16 mouse cellular contexts compared by ENCODE assay signal in the genomic region with DNA sequence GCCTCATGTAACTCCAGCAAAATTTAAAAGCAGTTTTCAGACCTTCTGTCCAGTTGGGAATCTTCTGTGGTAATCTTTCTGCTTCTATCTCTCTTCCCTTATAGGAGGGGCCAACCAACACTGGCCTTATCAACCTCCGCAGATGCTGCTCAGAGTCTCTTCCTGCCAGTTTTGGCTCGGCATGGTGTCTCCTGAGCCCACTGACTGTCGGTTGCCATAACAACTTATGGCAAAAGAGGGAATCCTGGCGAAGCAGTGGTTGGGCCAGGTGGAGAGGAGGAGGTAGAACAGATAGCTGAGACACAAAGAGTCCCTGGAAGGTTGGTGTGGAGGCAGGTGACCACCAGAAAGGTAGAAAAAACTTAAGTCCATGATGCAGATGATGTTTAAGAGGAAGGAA.
DNase-seq lines count a peak whose midpoint lies in the region; ATAC-seq and TF ChIP-seq lines count a peak whose summit lies in the region.
"Had no signal": no experiment of that assay in that cellular context is flagged by ENCODE, and none has a peak within 500 bp of the region (broad histone marks: within the 10 kb centered on the region; RNA-seq: fewer than 3 reads in every experiment).

No protein-coding gene starts in this region.

- TF ChIP-seq CTCF in liver, embryonic 14.5 days (IDR thresholded peaks at IDR 0.05; ENCODE audit: low read depth): no peak

- ATAC-seq in liver, embryonic 14.5 days (ENCODE audit: insufficient read depth): peak; percentile 74; the same call in 1 of the 2 replicates
- ATAC-seq: forebrain, embryonic 13.5 days had no signal

- H3K27me3 ChIP-seq in liver, embryonic 14.5 days (ENCODE audit: control insufficient read depth, insufficient read depth, low read length): no peaks in the 10 kb centered on the region
- H3K27me3 ChIP-seq: embryonic facial prominence, embryonic 12.5 days; forebrain, embryonic 13.5 days; megakaryocyte, embryonic 14.5 days had no signal

- H3K27ac ChIP-seq in liver, embryonic 14.5 days: no peak overlapping the region
- H3K27ac ChIP-seq: embryonic facial prominence, embryonic 12.5 days; forebrain, embryonic 13.5 days had no signal

- no peaks in the 10 kb centered on the region for H3K36me3 ChIP-seq in liver, embryonic 14.5 days (replicated peaks; ENCODE audit: control insufficient read depth, insufficient read depth, low read depth)
- H3K36me3 ChIP-seq: embryonic facial prominence, embryonic 12.5 days had no signal

- H3K4me1 ChIP-seq in liver, embryonic 14.5 days (replicated peaks; ENCODE audit: control insufficient read depth in 2 of 2, insufficient read depth in 2 of 2, low read length in 1 of 2): peaks cover 0 to 2% of the 10 kb centered on the region in 2 experiments; a peak in 1 of 4 replicates
- H3K4me1 ChIP-seq: embryonic facial prominence, embryonic 12.5 days; forebrain, embryonic 13.5 days; megakaryocyte, embryonic 14.5 days had no signal

- WGBS in liver, embryonic 14.5 days (ENCODE audit: insufficient replicate concordance): 4% methylated on average over 4 of the region's 4 CpGs

- DNase-seq in right cerebral cortex, adult 2 months (ENCODE audit: low spot score in 2 of 2): peak; percentile 18 to 39
- no peak for DNase-seq in right cerebral cortex, postnatal 4 days
- DNase-seq in layer of hippocampus, postnatal 14 days (ENCODE audit: low spot score in 2 of 2): peak; percentile 4 to 35
- DNase-seq in liver, embryonic 14.5 days (ENCODE audit: low read depth in 3 of 3, low spot score in 3 of 3): peak in 1 of 3 experiments; percentile 2
- no peak for DNase-seq in ovary, postnatal 36 days (ENCODE audit: low spot score)
- DNase-seq in lung, postnatal 25 days (ENCODE audit: low spot score): no peak
- no peak for DNase-seq in ovary, postnatal 10 days (ENCODE audit: low spot score)
- DNase-seq: adrenal gland, postnatal 14 days; cerebellum, adult 9-11 months; heart, postnatal 14 days; kidney, postnatal 36 days; lung, adult 2 months; thymus, postnatal 25 days had no signal

- H3K9me3 ChIP-seq in liver, embryonic 14.5 days (ENCODE audit: control insufficient read depth, low read length): no peaks in the 10 kb centered on the region
- H3K9me3 ChIP-seq: embryonic facial prominence, embryonic 12.5 days; forebrain, embryonic 13.5 days; megakaryocyte, embryonic 14.5 days had no signal

- H3K4me3 ChIP-seq in liver, embryonic 14.5 days (ENCODE audit: insufficient read depth in 1 of 2, low read depth in 2 of 2, low read length in 2 of 2): no peak overlapping the region
- H3K4me3 ChIP-seq: embryonic facial prominence, embryonic 12.5 days; forebrain, embryonic 13.5 days; megakaryocyte, embryonic 14.5 days had no signal

- H3K9ac ChIP-seq in liver, embryonic 14.5 days (replicated peaks): no peak overlapping the region
- H3K9ac ChIP-seq: embryonic facial prominence, embryonic 12.5 days; forebrain, embryonic 13.5 days had no signal

- peak; percentile 22; the same call in 1 of the 2 replicates for TF ChIP-seq EP300 in liver, embryonic 14.5 days (IDR thresholded peaks at IDR 0.05; ENCODE audit: low read depth)

- no peak overlapping the region for H3K4me2 ChIP-seq in liver, embryonic 14.5 days (ENCODE audit: low read depth)
- H3K4me2 ChIP-seq: embryonic facial prominence, embryonic 12.5 days; forebrain, embryonic 13.5 days had no signal

Comparison
In these comparisons a context has a peak if more than half of its experiments do, and no peak if none do; other contexts are left out.
1. DNase-seq: peak in right cerebral cortex, adult 2 months (2 of 2) and layer of hippocampus, postnatal 14 days (2 of 2); none in right cerebral cortex, postnatal 4 days (single experiment), ovary, postnatal 36 days (single experiment), lung, postnatal 25 days (single experiment) and ovary, postnatal 10 days (single experiment).